In genomic region chr10:87502283-87502682, GRCm38 (mm10) we compare ENCODE assay signal across 14 mouse cellular contexts. TPM values are rescaled to one million over a fixed set of nuclear protein-coding genes. Genes with fewer than 3 reads are reported as not detected.
DNase-seq lines count a peak whose midpoint lies in the region; ATAC-seq lines count a peak whose summit lies in the region.
"Had no signal": no experiment of that assay in that cellular context is flagged by ENCODE, and none has a peak within 500 bp of the region (broad histone marks: within the 10 kb centered on the region; RNA-seq: fewer than 3 reads in every experiment).

No protein-coding gene starts in this region.

- peak overlapping the region; percentile 76 for H3K27ac ChIP-seq in forebrain, embryonic 10.5 days
- H3K27ac ChIP-seq in forebrain, embryonic 16.5 days (ENCODE audit: low read length), result no peak overlapping the region
- H3K27ac ChIP-seq in midbrain, embryonic 10.5 days (replicated peaks), result peak overlapping the region; percentile 81
- H3K27ac ChIP-seq: heart, embryonic 10.5 days; neural tube, embryonic 13.5 days had no signal

- H3K27me3 ChIP-seq in forebrain, embryonic 10.5 days (ENCODE audit: poor library complexity, severe bottlenecking), result peaks cover 91% of the 10 kb centered on the region
- H3K27me3 ChIP-seq in forebrain, embryonic 16.5 days (replicated peaks; ENCODE audit: control insufficient read depth, insufficient read depth, low read length), result peaks cover 6% of the 10 kb centered on the region
- peaks cover 87% of the 10 kb centered on the region for H3K27me3 ChIP-seq in midbrain, embryonic 10.5 days (ENCODE audit: low read depth, poor library complexity, severe bottlenecking)

- 21% methylated on average over 5 of the region's 5 CpGs for WGBS in forebrain, embryonic 10.5 days
- 16% methylated on average over 5 of the region's 5 CpGs for WGBS in forebrain, embryonic 16.5 days
- 14% methylated on average over 5 of the region's 5 CpGs for WGBS in midbrain, embryonic 10.5 days

- H3K4me3 ChIP-seq in forebrain, embryonic 10.5 days, result peak overlapping the region; percentile 43; the same call in 1 of the 2 replicates
- no peak overlapping the region for H3K4me3 ChIP-seq in forebrain, embryonic 16.5 days (replicated peaks; ENCODE audit: low read length)
- H3K4me3 ChIP-seq in midbrain, embryonic 10.5 days, result peak overlapping the region; percentile 47; the same call in 1 of the 2 replicates
- H3K4me3 ChIP-seq: heart, embryonic 10.5 days had no signal

- H3K9me3 ChIP-seq in forebrain, embryonic 10.5 days, result peaks cover 7% of the 10 kb centered on the region; the same call in 1 of the 2 replicates
- H3K9me3 ChIP-seq in forebrain, embryonic 16.5 days (ENCODE audit: control insufficient read depth, low read length), result no peaks in the 10 kb centered on the region
- H3K9me3 ChIP-seq in midbrain, embryonic 10.5 days (replicated peaks), result peaks cover 6% of the 10 kb centered on the region; the same call in 1 of the 2 replicates
- H3K9me3 ChIP-seq: heart, embryonic 10.5 days had no signal

- H3K4me1 ChIP-seq in forebrain, embryonic 10.5 days, result peaks cover 41% of the 10 kb centered on the region
- peaks cover 19% of the 10 kb centered on the region for H3K4me1 ChIP-seq in forebrain, embryonic 16.5 days (replicated peaks; ENCODE audit: control insufficient read depth, insufficient read depth, low read length)
- peaks cover 42% of the 10 kb centered on the region for H3K4me1 ChIP-seq in midbrain, embryonic 10.5 days
- H3K4me1 ChIP-seq: heart, embryonic 10.5 days had no signal

- H3K9ac ChIP-seq in forebrain, embryonic 16.5 days (replicated peaks; ENCODE audit: low read depth, low read length), result no peak overlapping the region

- H3K4me2 ChIP-seq in forebrain, embryonic 16.5 days (ENCODE audit: low read length), result no peak overlapping the region

- ATAC-seq in forebrain, embryonic 16.5 days, result no peak
- ATAC-seq: intestine, embryonic 16.5 days had no signal

- peak; percentile 67 for DNase-seq in forebrain, embryonic 10.5 days (ENCODE audit: extremely low spot score, low spot score)
- peak; percentile 41 to 44 for DNase-seq in right cerebral cortex, postnatal 10 days (ENCODE audit: low spot score in 2 of 2)
- no peak for DNase-seq in right cerebral cortex, adult 18-20 months
- peak; percentile 68 for DNase-seq in midbrain, embryonic 10.5 days (ENCODE audit: low spot score)
- DNase-seq in thymus, adult 18-20 months, result no peak
- DNase-seq in gastrocnemius, adult 8-10 months (ENCODE audit: low spot score in 2 of 2), result no peak
- DNase-seq in layer of hippocampus, postnatal 14 days (ENCODE audit: low spot score in 2 of 2), result no peak
- DNase-seq: adrenal gland, postnatal 25 days; cerebellum, adult 9-11 months; thymus, postnatal 4 days had no signal

- H3K36me3 ChIP-seq in forebrain, embryonic 10.5 days (replicated peaks), result no peaks in the 10 kb centered on the region
- H3K36me3 ChIP-seq in forebrain, embryonic 16.5 days (ENCODE audit: control insufficient read depth, insufficient read depth), result no peaks in the 10 kb centered on the region
- H3K36me3 ChIP-seq in midbrain, embryonic 10.5 days, result no peaks in the 10 kb centered on the region
- H3K36me3 ChIP-seq: heart, embryonic 10.5 days; neural tube, embryonic 13.5 days had no signal

RNA-seq across cellular contexts. Expression of gene Ascl1, which starts 8.8 kb away (rescaled TPM):
- 15.6 and 17.3 TPM in 2 replicates for polyA plus RNA-seq in forebrain, embryonic 10.5 days (2016; fragmentation: Nextera tagmentation; extraction: Ambion mirVana)
- polyA plus RNA-seq in forebrain, embryonic 16.5 days (2015; fragmentation: Nextera tagmentation; extraction: Ambion mirVana), result 15.7 and 17.5 TPM in 2 replicates
- polyA plus RNA-seq in midbrain, embryonic 10.5 days (2016; fragmentation: Nextera tagmentation; extraction: Ambion mirVana), result 29.4 and 48.2 TPM in 2 replicates
- total RNA-seq in gastrocnemius, adult 8-10 months (2022), result not detected
- total RNA-seq in layer of hippocampus, postnatal 14 days (2021), result 1 to 10 TPM; 7.3 to 8.0 TPM

RNA-seq across cellular contexts. Expression of gene Pah, which starts 19.3 kb away (rescaled TPM):
- not detected in 2 replicates for polyA plus RNA-seq in forebrain, embryonic 10.5 days (2016; fragmentation: Nextera tagmentation; extraction: Ambion mirVana)
- polyA plus RNA-seq in forebrain, embryonic 16.5 days (2015; fragmentation: Nextera tagmentation; extraction: Ambion mirVana), result not detected in 2 replicates
- 0.23 and 0.27 TPM in 2 replicates for polyA plus RNA-seq in midbrain, embryonic 10.5 days (2016; fragmentation: Nextera tagmentation; extraction: Ambion mirVana)
- under 1 TPM in 1 of 4 experiments, not detected in 3; 0.72 TPM for total RNA-seq in gastrocnemius, adult 8-10 months (2022)
- not detected for total RNA-seq in layer of hippocampus, postnatal 14 days (2021)
- total RNA-seq: adrenal gland, postnatal 25 days had no signal
- polyA plus RNA-seq: neural tube, embryonic 13.5 days had no signal

Comparison
In these comparisons a context has a peak if more than half of its experiments do, and no peak if none do; other contexts are left out.
1. DNase-seq: peak in forebrain, embryonic 10.5 days (single experiment), right cerebral cortex, postnatal 10 days (2 of 2) and midbrain, embryonic 10.5 days (single experiment); none in right cerebral cortex, adult 18-20 months (single experiment), thymus, adult 18-20 months (0 of 2), gastrocnemius, adult 8-10 months (0 of 2) and layer of hippocampus, postnatal 14 days (0 of 2).